Mouse (Mus musculus): ENCODE data around the gene Inca1. TPM values are rescaled to one million over a fixed set of nuclear protein-coding genes. Genes with fewer than 3 reads are reported as not detected.
A peak's percentile ranks its signal among the peaks of the same experiment; 100 is the strongest.

Inca1 gene
- total RNA-seq, 2 experiments from 2014 or later: 3.8 to 5.7 TPM

DNA sequence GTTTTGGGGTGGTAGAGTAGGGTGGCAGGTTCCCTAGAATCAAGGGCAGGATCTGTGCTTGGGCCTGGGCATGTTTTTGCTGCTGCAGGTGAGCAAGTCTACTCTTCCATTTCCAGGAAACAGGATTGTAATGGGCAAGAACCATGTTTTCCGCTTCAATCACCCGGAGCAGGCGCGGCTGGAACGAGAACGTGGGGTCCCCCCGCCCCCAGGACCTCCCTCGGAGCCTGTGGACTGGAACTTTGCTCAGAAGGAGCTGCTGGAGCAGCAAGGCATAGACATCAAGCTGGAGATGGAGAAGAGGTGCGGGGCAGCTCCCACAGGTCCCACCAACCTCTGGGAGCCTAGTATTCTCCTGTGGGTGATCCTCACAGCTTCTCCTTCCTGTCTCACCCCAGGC lies 24.8 kb upstream of the Inca1 start:
- no peak for DNase-seq
- Histone ChIP-seq H3K27ac (no peak overlapping the region), H3K4me3 (no peak overlapping the region)
- intact Hi-C loops (cut with DNase I): no loop called here
- no peak for TF ChIP-seq CTCF (IDR thresholded peaks at IDR 0.05)

DNA sequence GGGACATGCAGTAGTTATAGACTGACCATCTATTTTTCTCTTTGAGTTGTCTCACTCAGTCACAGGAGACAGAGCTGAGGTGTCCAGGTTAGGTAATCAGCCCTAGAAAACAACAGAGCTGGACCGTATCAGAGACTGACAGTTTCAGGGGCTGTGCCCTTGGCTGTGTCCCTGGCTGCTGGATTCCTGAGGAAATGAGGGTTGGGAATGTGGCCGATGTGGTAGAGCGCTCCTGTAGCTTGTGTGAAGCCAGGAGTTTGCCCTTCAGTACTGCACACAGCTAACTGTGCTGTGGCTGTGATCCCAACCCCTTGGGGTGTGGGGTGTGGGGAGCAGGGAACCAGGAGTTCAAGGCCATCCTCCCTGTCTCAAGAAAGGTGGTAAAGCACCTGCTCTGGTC lies 21.1 kb upstream of the Inca1 start:
- no peak for TF ChIP-seq CTCF (IDR thresholded peaks at IDR 0.05)
- no peak overlapping the region for H3K27ac ChIP-seq
- DNase-seq: peak; percentile 10
- intact Hi-C loops (cut with DNase I): no loop called here
- H3K4me3 ChIP-seq: no peak overlapping the region

DNA sequence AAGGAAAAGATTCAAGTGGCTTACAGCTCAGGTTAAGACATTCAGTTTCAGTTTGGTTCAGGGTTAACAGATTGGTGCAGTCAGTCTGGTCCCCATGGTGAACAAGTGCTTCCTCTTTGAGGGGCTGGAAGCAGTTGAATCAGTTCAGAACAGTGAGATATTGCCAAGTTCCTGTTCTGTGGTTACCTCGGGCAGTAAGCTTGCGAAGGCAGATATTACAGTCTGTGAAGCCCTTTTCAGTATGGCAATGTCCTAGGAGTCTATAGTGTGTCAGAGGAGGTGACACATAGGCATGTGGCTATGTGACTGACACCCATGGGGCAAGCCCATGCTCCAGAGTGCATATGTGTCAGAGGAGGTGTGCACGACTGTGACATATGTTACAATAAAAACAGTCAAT lies 20.6 kb upstream of the Inca1 start:
- DNase-seq: peak; percentile 13
- intact Hi-C loops (cut with DNase I): no loop called here
- H3K4me3 ChIP-seq: no peak overlapping the region
- H3K27ac ChIP-seq: no peak overlapping the region
- no peak for TF ChIP-seq CTCF (IDR thresholded peaks at IDR 0.05)

DNA sequence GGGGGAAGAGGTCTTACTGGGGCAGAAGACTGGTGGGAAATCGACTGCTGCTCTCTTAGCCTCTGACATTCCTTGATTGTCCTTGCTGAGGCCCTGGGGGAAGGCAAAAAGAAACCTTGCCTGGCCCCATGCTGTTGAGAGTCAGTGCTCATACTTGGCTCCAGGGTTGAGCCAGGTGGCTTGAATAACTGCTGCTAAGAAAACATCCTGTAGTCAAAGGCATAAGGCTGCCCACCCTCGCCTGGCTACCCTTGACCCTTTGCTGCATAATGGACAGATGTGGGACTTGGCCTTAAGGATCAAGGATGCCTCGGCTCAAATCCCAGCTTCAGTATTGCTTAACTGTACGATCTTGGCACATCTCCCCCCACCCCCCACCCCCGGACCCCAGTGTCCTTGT lies 18.5 kb upstream of the Inca1 start:
- no peak for TF ChIP-seq CTCF (IDR thresholded peaks at IDR 0.05)
- Histone ChIP-seq H3K4me3 (no peak overlapping the region), H3K27ac (no peak overlapping the region)
- peak; percentile 10 for DNase-seq
- intact Hi-C loops (cut with DNase I): no loop called here

DNA sequence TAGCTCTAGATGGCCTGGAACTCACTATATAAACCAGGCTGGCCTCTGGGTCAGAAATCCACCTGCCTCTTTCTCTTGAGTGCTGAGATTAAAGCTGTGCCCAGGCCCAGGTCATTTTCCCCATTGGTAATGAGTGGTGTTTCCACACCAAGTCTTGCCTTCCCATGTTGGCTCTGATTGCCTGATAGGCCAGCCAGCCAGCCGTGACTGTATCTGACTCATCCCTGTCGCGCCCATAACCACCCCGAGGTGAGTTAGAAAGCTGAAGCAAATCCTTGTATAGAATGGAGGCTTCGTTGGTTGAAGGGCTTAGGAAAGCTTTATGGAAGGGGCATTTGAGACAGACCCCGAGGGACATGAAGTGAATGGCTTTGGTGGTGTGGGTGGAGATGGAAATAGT lies 15.9 kb upstream of the Inca1 start:
- peak; percentile 30 for DNase-seq
- Histone ChIP-seq H3K4me3 (no peak overlapping the region), H3K27ac (no peak overlapping the region)
- no peak for TF ChIP-seq CTCF (IDR thresholded peaks at IDR 0.05)
- intact Hi-C loops (cut with DNase I): no loop called here

DNA sequence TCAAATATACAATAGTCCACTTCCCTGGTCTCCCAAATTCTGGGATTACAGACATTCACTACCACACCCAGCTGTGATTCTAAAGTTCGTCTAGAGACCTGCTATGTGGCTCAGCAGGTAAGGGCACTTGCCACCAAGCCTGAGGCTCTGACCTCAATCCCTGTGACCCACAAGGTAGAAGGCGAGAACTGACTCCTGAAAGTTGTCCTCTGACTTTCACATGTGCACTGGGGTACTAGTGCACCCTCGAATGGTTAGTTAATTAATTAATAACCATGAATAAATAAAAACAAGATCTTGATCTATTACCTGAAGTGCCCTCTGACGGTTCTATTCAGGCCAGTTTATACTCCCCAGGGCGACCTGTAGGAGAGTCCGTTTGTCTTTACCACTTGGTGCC lies 13.3 kb upstream of the Inca1 start:
- no peak overlapping the region for H3K27ac ChIP-seq
- no peak for DNase-seq
- intact Hi-C loops (cut with DNase I): no loop called here
- no peak overlapping the region for H3K4me3 ChIP-seq
- no peak for TF ChIP-seq CTCF (IDR thresholded peaks at IDR 0.05)

DNA sequence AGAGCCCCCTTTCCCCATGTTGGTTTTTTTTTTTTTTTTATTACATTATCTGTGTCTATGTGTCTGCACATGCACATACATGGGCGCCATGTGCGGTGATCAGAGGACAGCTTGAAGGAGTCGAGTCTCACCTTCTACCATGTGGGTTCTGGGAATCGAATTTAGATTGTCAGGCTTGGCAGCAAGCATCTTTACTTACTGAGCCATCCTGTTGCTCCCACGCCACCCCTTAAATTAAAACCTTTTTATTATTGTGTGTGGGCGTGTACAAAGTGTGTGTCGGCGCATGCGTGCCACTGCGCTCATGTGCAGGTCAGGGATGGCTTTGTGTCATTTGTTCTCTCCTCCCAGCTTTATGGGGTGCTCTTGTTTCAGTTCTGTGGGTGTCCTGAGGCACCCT lies 11.1 kb upstream of the Inca1 start:
- H3K4me3 ChIP-seq: no peak overlapping the region
- peak; percentile 10 for DNase-seq

DNA sequence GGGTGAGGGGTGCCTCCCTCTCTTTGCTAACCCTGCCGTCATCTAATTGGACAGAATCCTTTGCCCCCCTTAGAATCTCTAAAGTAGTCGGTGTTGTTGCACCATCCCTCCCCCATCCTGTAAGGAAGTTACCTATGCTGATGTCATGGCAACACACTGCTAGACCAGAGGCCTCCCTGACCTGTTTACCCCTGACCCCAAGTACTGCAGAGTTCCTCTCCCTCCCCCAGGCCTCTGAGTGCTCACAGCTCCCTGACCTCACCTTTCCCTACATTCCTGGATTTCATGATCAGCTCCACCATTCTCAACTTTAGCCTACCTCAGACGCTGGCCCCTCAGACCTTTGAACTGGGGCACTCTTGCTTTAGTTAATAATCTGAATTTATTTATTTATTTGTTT lies 6.2 kb upstream of the Inca1 start:
- H3K27ac ChIP-seq: peak overlapping the region; percentile 43; the same call in 1 of the 2 replicates
- intact Hi-C loops (cut with DNase I): no loop called here
- no peak for TF ChIP-seq CTCF (IDR thresholded peaks at IDR 0.05)
- DNase-seq: no peak
- H3K4me3 ChIP-seq: no peak overlapping the region

More for the DNA sequence above, 11.1 kb upstream of the Inca1 start:
- no peak for TF ChIP-seq CTCF (IDR thresholded peaks at IDR 0.05)
- H3K27ac ChIP-seq: no peak overlapping the region
- intact Hi-C loops (cut with DNase I): no loop called here

DNA sequence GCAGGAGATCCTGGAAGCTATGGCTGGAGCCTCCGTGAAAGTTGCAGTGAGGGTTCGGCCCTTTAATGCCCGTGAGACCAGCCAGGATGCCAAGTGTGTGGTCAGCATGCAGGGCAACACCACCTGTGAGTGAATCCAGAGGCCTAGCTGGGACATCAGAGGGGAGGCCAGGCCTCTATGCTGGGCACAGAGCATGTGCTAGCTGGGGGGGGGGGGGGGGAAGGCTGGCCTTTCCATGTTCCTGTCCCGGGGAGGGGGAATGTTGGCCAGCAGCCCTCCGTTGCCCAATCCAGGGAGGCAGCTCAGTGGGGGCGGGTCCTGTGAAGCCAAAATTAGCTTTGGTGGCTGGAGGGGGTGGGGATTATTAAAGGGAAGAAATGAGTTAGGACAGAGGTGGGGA lies 2.8 kb upstream of the Inca1 start:
- Histone ChIP-seq H3K27ac (peak overlapping the region; percentile 100), H3K4me3 (peak overlapping the region; percentile 75)
- TF ChIP-seq CTCF (IDR thresholded peaks at IDR 0.05): no peak
- peak; percentile 96 for DNase-seq
- intact Hi-C loops (cut with DNase I): no loop called here

DNA sequence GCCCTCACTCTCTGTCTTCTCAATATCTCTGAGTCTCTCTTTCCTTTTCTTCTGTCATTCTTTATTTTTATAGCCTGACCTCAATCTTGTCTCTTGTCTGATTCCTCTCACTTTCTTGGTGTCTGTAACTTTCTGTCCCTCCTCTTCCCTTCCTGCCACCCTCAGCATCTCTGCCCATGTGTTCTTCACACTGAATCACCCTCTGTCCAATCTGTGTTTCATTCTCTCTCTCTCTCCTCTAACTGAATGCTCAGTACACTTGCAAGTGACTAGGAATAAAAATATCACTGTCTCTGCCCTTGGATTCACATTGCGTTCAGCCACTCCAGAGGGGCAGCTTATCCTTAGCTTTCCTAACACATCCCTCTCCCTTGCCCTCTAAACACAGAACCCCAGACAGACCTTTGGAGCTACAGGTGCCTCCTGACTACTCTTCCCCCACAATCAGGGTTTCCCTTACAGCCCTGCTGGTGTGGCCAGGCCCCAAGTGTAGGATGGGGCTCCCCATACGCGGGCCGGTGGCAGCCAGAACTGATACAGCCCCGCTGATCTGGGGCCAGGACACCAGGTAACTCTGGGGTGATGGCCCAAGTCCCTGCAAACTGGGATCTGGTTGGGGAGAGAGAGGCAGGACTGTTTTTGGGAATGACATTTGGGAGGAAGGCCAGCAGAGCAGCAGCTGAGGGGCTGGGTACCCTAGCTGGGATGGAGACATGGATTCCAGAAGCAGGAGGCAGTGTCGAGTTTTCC lies 2.2 kb upstream of the Inca1 start:
- no peak for TF ChIP-seq CTCF (IDR thresholded peaks at IDR 0.05)
- peak overlapping the region; percentile 100 for H3K27ac ChIP-seq
- DNase-seq: peak; percentile 67
- intact Hi-C loops (cut with DNase I): loop anchor here (2.0 kb wide), 2 partner anchors 15 to 47 kb away; partner anchors contain the start of gene Pfn1
- peak overlapping the region; percentile 75 for H3K4me3 ChIP-seq

DNA sequence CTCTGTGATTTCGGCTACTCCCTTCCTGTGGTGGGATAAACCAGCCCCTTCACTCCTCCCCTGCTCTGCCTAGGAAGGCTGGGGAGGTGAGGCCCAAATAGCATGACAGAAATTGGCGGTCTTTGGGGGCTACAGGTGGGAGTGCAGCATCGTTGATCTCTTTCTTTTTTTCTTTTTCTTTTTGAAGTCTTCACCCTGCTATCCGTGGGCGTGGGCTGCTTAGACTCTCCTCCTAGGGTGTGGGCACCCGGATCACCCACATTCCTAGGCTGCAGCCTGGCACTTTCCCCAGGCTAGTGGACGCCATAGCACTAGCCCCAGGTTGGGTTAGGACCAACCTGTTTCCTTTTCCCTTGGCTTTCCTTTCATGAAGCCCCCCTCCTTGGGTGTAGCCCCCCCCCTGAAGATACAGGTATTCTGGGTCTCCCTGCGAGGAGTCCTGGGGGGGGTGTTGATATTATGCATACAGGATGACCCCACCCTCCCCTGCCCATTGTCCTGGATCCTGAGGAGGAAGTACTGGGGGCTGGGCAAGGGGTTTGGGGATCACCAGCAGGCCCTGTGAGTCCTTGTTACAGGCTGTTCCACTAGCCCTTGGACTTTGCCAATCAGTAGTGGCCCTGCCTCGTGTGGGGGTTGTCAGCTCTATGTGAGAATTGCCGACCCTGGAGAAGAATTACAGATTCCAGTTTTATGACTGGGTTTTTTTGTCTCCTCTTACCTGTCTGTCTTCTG lies 1.4 kb upstream of the Inca1 start:
- no peak for DNase-seq
- Histone ChIP-seq H3K4me3 (peak overlapping the region; percentile 75), H3K27ac (peak overlapping the region; percentile 100)
- intact Hi-C loops (cut with DNase I): loop anchor here (2.0 kb wide), 2 partner anchors 15 to 47 kb away; partner anchors contain the start of gene Pfn1
- TF ChIP-seq CTCF (IDR thresholded peaks at IDR 0.05): no peak

DNA sequence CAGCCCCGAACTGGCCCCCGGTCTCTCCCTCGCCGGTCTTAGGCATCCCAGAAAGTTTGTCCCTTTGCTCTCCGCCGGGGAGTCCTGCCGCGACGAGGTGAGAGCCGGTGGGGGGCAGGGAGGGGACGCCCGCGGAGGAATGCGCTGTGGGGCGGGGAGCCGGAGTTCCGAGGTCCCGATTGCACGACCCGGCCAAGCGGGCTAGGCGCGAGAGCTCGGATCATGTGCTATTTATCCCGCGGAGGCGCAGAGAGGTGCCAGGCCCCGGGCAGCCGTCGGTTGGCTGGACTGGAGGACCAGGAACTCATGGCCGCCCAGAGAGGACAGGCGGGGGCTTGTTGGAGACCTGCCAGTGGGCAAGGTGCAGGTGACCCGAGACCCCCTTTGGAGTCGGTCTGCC lies 658 bp upstream of the Inca1 start:
- peak; percentile 96 for DNase-seq
- TF ChIP-seq CTCF (IDR thresholded peaks at IDR 0.05): no peak
- peak overlapping the region; percentile 75 for H3K4me3 ChIP-seq
- peak overlapping the region; percentile 100 for H3K27ac ChIP-seq
- intact Hi-C loops (cut with DNase I): loop anchor here (2.0 kb wide), 2 partner anchors 14 to 46 kb away; partner anchors contain the start of gene Pfn1

DNA sequence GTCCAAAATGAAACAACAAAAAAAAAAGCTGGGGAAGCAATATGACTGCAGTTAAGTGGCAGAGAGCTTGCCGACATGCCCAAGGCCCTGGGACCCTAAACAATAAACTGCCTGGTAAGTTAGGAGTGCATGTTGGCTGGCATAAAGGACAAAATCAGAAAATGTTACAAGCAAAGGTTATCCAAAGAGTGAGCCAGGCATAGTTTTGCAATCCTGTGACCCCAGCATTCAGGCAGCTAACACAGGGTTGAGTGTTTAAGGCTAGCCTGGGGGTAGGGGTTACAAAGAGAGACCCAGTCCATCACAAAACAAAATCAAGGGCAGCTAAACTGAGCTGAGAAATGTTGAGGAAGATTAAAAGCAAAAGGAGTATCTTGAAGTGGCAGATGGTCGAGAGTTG lies 904 bp downstream of the Inca1 start:
- TF ChIP-seq CTCF (IDR thresholded peaks at IDR 0.05): no peak
- intact Hi-C loops (cut with DNase I): loop anchor here (2.0 kb wide), 1 partner anchor 50 kb away; no protein-coding TSS in a partner anchor
- no peak for DNase-seq
- Histone ChIP-seq H3K27ac (peak overlapping the region; percentile 100), H3K4me3 (peak overlapping the region; percentile 75)
